ENCODE assay signal across 8 mouse cellular contexts in genomic region chr4:86750346-86750945, GRCm38 (mm10). TPM values are rescaled to one million over a fixed set of nuclear protein-coding genes. Genes with fewer than 3 reads are reported as not detected.
DNase-seq lines count a peak whose midpoint lies in the region; ATAC-seq and TF ChIP-seq lines count a peak whose summit lies in the region.

No protein-coding gene starts in this region.

- in situ Hi-C loops in CH12.LX (cut with MboI; ENCODE audit: low pct_ligation_motif_present, low pct_unique_long_range_greater_than_20kb, low sequenced_read_pairs) = no loop called here

- dilution Hi-C loops in CH12.LX (cut with MboI; ENCODE audit: extremely low pct_ligation_motif_present, extremely low pct_unique_long_range_greater_than_20kb, low sequenced_read_pairs) = no loop called here

- no peak for ATAC-seq in liver, embryonic 13.5 days (ENCODE audit: low read depth)

- H3K4me3 ChIP-seq in heart, embryonic 10.5 days = no peak overlapping the region
- H3K4me3 ChIP-seq in CH12.LX (replicated peaks in 1 of 3; ENCODE audit: low read depth in 2 of 3, low read length in 2 of 3, poor library complexity in 1 of 3) = peak overlapping the region in 1 of 3 experiments; percentile 43
- peak overlapping the region; percentile 0; the same call in 1 of the 2 replicates for H3K4me3 ChIP-seq in embryonic fibroblast, embryonic 13.5 days (ENCODE audit: insufficient read depth, low read length)
- peak overlapping the region; percentile 28; the same call in 1 of the 2 replicates for H3K4me3 ChIP-seq in liver, embryonic 13.5 days (replicated peaks)

- no peak overlapping the region for H3K27ac ChIP-seq in heart, embryonic 10.5 days
- no peak overlapping the region; the same call in 1 of the 2 replicates for H3K27ac ChIP-seq in CH12.LX (ENCODE audit: insufficient read depth, low read depth)
- H3K27ac ChIP-seq in embryonic fibroblast, embryonic 13.5 days (ENCODE audit: insufficient read depth, low read length) = no peak overlapping the region
- no peak overlapping the region for H3K27ac ChIP-seq in liver, embryonic 13.5 days

- peak overlapping the region; percentile 63 for H3K9ac ChIP-seq in CH12.LX (ENCODE audit: insufficient read depth, low read depth)
- H3K9ac ChIP-seq in liver, embryonic 13.5 days = peak overlapping the region; percentile 43; the same call in 1 of the 2 replicates

- no peaks in the 10 kb centered on the region for H3K27me3 ChIP-seq in heart, embryonic 10.5 days (ENCODE audit: insufficient read depth, poor library complexity, severe bottlenecking)
- peaks cover 1% of the 10 kb centered on the region for H3K27me3 ChIP-seq in CH12.LX (replicated peaks)
- no peaks in the 10 kb centered on the region for H3K27me3 ChIP-seq in liver, embryonic 13.5 days

- peaks cover 15% of the 10 kb centered on the region for H3K4me1 ChIP-seq in heart, embryonic 10.5 days
- H3K4me1 ChIP-seq in CH12.LX (ENCODE audit: control insufficient read depth in 1 of 2, insufficient read depth in 2 of 2) = peaks cover 2 to 6% of the 10 kb centered on the region in 2 experiments; a peak in 2 of 4 replicates
- H3K4me1 ChIP-seq in embryonic fibroblast, embryonic 13.5 days (ENCODE audit: control insufficient read depth, insufficient read depth, low read length) = peaks cover 6% of the 10 kb centered on the region; the same call in 1 of the 2 replicates
- peaks cover 44% of the 10 kb centered on the region for H3K4me1 ChIP-seq in liver, embryonic 13.5 days (replicated peaks)

- peak overlapping the region; percentile 93 for H3K4me2 ChIP-seq in CH12.LX (ENCODE audit: insufficient read depth, low read depth, poor library complexity, severe bottlenecking)
- peak overlapping the region; percentile 90 for H3K4me2 ChIP-seq in liver, embryonic 13.5 days

- no peak for TF ChIP-seq EP300 in CH12.LX (IDR thresholded peaks at IDR 0.05; ENCODE audit: low read length)

- H3K79me2 ChIP-seq in CH12.LX (replicated peaks; ENCODE audit: control insufficient read depth, extremely low read depth, insufficient read depth, poor library complexity, severe bottlenecking) = 0 out of 2 replicates have a peak, but pooled peaks cover 2% of the 10 kb centered on the region

- WGBS in heart, embryonic 10.5 days = 77% methylated on average over 10 of the region's 10 CpGs
- 56% methylated on average over 10 of the region's 10 CpGs for WGBS in liver, embryonic 13.5 days (ENCODE audit: insufficient replicate concordance)

- peak; percentile 22 to 36 for DNase-seq in heart, adult 18-20 months
- DNase-seq in heart, embryonic 10.5 days (ENCODE audit: low spot score) = no peak
- DNase-seq in CH12.LX (ENCODE audit: extremely low read depth) = no peak
- DNase-seq in liver, embryonic 13.5 days = no peak
- peak; percentile 62 to 63 for DNase-seq in thymus, postnatal 10 days (ENCODE audit: low spot score in 2 of 2)
- no peak for DNase-seq in retina, embryonic 14.5 days (ENCODE audit: low spot score)
- no peak for DNase-seq in embryo, embryonic 11 days

- no peak for TF ChIP-seq POLR2A in CH12.LX (IDR thresholded peaks at IDR 0.05; ENCODE audit: low read depth, low read length)
- no peak for TF ChIP-seq POLR2A in embryonic fibroblast, embryonic 13.5 days (IDR thresholded peaks at IDR 0.05; ENCODE audit: low read depth, low read length)

- H3K36me3 ChIP-seq in heart, embryonic 10.5 days = no peaks in the 10 kb centered on the region
- no peaks in the 10 kb centered on the region for H3K36me3 ChIP-seq in CH12.LX (replicated peaks in 1 of 2; ENCODE audit: control insufficient read depth in 1 of 2, insufficient read depth in 1 of 2, low read length in 1 of 2)
- H3K36me3 ChIP-seq in liver, embryonic 13.5 days = no peaks in the 10 kb centered on the region

- no peak for TF ChIP-seq RAD21 in CH12.LX (IDR thresholded peaks at IDR 0.05; ENCODE audit: low read depth, low read length)

- no peaks in the 10 kb centered on the region for H3K9me3 ChIP-seq in heart, embryonic 10.5 days
- no peaks in the 10 kb centered on the region for H3K9me3 ChIP-seq in CH12.LX (replicated peaks; ENCODE audit: low read length)
- H3K9me3 ChIP-seq in liver, embryonic 13.5 days (replicated peaks) = no peaks in the 10 kb centered on the region

- TF ChIP-seq CTCF in CH12.LX (conservative IDR thresholded peaks at IDR 0.05 in 1 of 2, IDR thresholded peaks at IDR 0.05 in 1 of 2; ENCODE audit: low read depth in 2 of 2, low read length in 2 of 2) = no peak
- TF ChIP-seq CTCF in embryonic fibroblast, embryonic 13.5 days (IDR thresholded peaks at IDR 0.05; ENCODE audit: borderline replicate concordance, insufficient read depth, low read length) = no peak

TF ChIP-seq in CH12.LX, 34 proteins besides CTCF, POLR2A, EP300 and RAD21:
- no peak for TF ChIP-seq ETS1 (conservative IDR thresholded peaks at IDR 0.05; ENCODE audit: low read depth, low read length)
- TF ChIP-seq TBP (conservative IDR thresholded peaks at IDR 0.05; ENCODE audit: low read depth, low read length) = no peak
- TF ChIP-seq PAX5 (IDR thresholded peaks at IDR 0.05; ENCODE audit: low read length) = no peak
- TF ChIP-seq BHLHE40 (IDR thresholded peaks at IDR 0.05; ENCODE audit: low read depth, low read length) = no peak
- no peak for TF ChIP-seq MAFK (IDR thresholded peaks at IDR 0.05; ENCODE audit: insufficient replicate concordance, low read length)
- TF ChIP-seq CHD1 (IDR thresholded peaks at IDR 0.05; ENCODE audit: low read depth, low read length) = no peak
- TF ChIP-seq RCOR1 (conservative IDR thresholded peaks at IDR 0.05; ENCODE audit: low read depth, low read length) = no peak
- no peak for TF ChIP-seq SMC3 (IDR thresholded peaks at IDR 0.05; ENCODE audit: low read depth, low read length)
- no peak for TF ChIP-seq JUND (conservative IDR thresholded peaks at IDR 0.05; ENCODE audit: low read depth, low read length)
- TF ChIP-seq POLR2AphosphoS2 (IDR thresholded peaks at IDR 0.05; ENCODE audit: low read depth, low read length) = no peak
- no peak for TF ChIP-seq ZKSCAN1 (IDR thresholded peaks at IDR 0.05; ENCODE audit: borderline replicate concordance, low read depth, low read length)
- TF ChIP-seq ZNF384 (IDR thresholded peaks at IDR 0.05; ENCODE audit: low read depth, low read length) = no peak
- no peak for TF ChIP-seq UBTF (IDR thresholded peaks at IDR 0.05; ENCODE audit: low read depth, low read length)
- TF ChIP-seq NRF1 (IDR thresholded peaks at IDR 0.05; ENCODE audit: low read depth, low read length) = no peak
- no peak for TF ChIP-seq E2F4 (IDR thresholded peaks at IDR 0.05; ENCODE audit: insufficient replicate concordance, low read depth, low read length)

RNA-seq across cellular contexts. Expression of gene Dennd4c, which starts 2.1 kb away (rescaled TPM):
- total RNA-seq in heart, adult 18-20 months (2021) = 10 to 100 TPM; 29.3 to 34.1 TPM
- 4.6 and 6.7 TPM in 2 replicates for polyA plus RNA-seq in heart, embryonic 10.5 days (2016; fragmentation: Nextera tagmentation; extraction: Ambion mirVana)
- total RNA-seq in CH12.LX (2012; rRNA removed) (4.2 and 4.4 TPM in 2 replicates), CH12.LX (2014; rRNA removed) (4.0 and 4.9 TPM in 2 replicates)
- 3.5 and 4.6 TPM in 2 replicates for polyA plus RNA-seq in CH12.LX (2012; ENCODE audit: insufficient read length, low read depth)
- 26.9 and 28.4 TPM in 2 replicates for polyA plus RNA-seq in embryonic fibroblast, embryonic 13.5 days (2011; ENCODE audit: insufficient read length, low read depth, missing spikeins)
- polyA plus RNA-seq in liver, embryonic 13.5 days (2015; fragmentation: Nextera tagmentation; extraction: Ambion mirVana) = 1.5 and 2.6 TPM in 2 replicates

Comparison
In these comparisons a context has a peak if more than half of its experiments do, and no peak if none do; other contexts are left out.
1. DNase-seq: peak in heart, adult 18-20 months (2 of 2) and thymus, postnatal 10 days (2 of 2); none in heart, embryonic 10.5 days (single experiment), CH12.LX (single experiment), liver, embryonic 13.5 days (single experiment), retina, embryonic 14.5 days (single experiment) and embryo, embryonic 11 days (single experiment).